Mouse (Mus musculus): ENCODE measurements at regions not wholly inside any gene's neighbourhood (a gene's known extent, or its start where the extent isn't known, plus 50 kb on each side); places are given as distances from the start of the nearest gene placed in this dataset.

- no peak for DNase-seq (ENCODE audit: low read depth)
Observed at GRCm38 (mm10) chr3:143710805-143711469, 494.1 kb downstream of the Lmo4 start.

- DNase-seq (ENCODE audit: low read depth): no peak
Observed at GRCm38 (mm10) chr3:143706679-143707078, 498.3 kb downstream of the Lmo4 start.

- DNase-seq (ENCODE audit: low read depth): no peak
Observed at GRCm38 (mm10) chr3:143694817-143695216, 510.2 kb downstream of the Lmo4 start.

DNA sequence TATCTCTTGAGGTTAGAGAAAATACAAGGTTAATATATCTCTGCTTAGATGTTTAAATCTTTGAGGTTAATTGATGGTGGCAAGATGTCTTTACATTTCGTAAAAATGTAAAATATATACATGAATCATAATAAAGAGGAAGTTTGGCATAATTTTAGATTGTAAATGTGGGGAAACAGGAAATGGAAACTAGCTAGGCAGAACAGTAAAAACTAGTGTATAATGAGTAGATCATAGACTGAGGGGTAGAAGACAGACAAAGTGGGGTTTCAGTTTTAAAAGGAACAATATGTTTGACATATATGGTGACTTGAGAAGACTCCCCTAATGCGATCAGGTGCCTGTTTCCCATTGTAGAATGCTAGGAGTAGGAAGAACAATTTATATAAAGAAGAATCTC lies 519.3 kb downstream of the Lmo4 start:
- no peak for DNase-seq (ENCODE audit: low read depth)

DNA sequence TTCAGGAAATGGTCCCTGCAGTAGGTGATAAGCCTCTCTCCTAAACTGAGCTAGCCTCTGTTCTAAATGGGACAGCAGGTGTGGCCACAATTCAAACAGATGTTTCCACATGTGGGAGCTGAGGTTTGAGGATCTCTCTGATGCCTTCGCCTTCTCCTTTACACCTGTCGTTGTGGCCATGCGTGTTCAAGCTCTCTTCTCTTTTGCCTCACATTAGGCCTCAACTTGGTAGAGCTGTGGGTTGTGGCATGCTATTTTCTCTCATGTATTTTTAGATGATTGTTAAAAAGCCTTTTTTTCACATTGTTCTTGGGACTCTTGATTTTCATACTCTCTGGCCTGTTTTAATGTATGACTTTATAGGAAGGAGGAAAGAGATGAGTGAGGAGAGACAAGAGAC lies 526.8 kb downstream of the Lmo4 start:
- no peak for DNase-seq (ENCODE audit: low read depth)

DNA sequence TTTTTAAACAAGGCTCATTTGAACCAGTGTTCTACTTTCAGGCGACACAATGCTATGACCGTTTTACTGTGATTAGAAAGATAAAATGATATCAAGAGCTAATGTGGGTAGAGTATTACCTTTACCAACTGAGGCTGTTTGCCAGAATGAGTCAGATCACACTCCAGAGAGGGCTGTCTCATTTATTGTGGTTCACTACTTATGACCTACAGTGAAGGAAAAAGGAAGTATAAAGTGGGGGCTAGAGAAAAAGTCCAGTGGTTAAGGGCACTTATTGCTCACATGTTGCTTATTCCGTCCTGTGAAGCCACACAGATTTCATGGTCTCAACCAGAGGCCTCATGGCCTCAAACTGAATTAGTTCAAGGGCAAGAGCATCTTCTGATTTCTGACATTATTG lies 530.2 kb downstream of the Lmo4 start:
- DNase-seq (ENCODE audit: low read depth): no peak

DNA sequence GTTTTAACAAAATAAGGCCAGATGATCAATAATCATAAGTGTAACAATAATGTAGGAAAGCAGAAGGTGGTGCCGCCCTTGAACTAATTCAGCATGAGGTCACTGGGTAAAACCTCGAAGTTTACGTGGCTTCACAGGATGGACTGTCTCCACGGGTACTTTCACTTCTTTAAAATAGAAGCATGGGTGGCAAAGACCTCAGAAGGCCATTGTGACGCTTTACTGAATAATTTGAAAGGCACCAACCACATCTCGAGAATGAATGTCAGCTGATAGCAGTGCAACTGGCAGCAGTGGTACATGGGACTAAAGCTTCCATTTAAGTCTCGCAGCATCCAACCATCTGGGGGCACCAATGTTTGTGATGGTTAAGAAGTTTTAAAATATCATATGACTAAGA lies 530.6 kb downstream of the Lmo4 start:
- no peak for DNase-seq (ENCODE audit: low read depth)

DNA sequence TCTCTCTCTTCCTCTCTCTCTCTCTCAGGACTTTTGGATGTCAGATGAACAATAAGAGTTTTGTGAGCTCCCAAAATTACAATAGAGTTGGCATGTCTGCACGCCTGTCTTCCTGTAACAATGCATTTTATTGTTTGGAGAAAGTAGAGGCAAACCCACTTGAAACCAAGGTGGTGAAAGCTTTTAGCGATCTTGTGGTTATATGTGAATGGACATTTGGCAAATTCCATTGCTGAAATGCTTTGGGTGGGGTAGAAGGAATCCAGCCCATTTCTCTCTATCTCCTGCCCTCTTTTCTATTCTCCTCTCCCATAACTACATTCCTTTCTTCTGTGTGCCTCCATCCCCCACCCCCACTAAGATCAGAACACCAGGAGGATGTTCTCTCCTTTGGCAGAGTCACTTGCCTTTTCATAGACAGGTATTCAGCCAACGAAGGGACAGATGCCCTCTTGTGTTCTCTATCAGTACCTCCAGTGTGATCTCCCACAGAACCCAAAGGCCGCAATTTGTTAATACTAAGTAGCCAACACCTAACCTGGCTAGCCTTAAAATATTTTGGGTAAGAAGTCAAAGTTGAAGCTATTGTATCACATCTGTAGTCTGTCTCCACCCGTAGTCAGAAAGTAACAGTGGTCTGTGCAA lies 542.9 kb downstream of the Lmo4 start:
- no peak for DNase-seq (ENCODE audit: low read depth)

- peak; percentile 4 for DNase-seq (ENCODE audit: low read depth)
Observed at GRCm38 (mm10) chr3:143659421-143659978, 545.5 kb downstream of the Lmo4 start.

- no peak for DNase-seq (ENCODE audit: low read depth)
Observed at GRCm38 (mm10) chr3:143647237-143647636, 557.8 kb downstream of the Lmo4 start.

- no peak for DNase-seq (ENCODE audit: low read depth)
Observed at GRCm38 (mm10) chr3:143646836-143647235, 558.2 kb downstream of the Lmo4 start.

DNA sequence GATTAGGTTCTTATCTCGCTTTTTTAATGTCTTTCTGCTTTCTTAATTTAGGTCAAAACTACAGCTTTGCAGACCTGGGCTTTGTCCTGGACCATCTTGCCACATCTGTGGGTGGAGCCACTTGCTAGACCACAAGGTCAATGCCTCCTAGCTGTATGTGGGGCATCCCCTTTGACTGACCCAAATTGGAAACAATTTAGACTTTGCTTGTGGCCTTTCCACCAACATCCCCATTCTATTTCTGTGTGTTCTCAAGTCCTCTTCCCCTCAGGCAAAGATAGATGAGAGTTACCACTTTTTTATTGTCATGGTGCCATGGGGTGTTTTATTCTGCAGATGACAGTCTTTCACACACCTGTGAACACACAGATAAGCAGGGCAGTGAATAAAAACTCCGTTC lies 572.0 kb downstream of the Lmo4 start:
- DNase-seq (ENCODE audit: low read depth): no peak

DNA sequence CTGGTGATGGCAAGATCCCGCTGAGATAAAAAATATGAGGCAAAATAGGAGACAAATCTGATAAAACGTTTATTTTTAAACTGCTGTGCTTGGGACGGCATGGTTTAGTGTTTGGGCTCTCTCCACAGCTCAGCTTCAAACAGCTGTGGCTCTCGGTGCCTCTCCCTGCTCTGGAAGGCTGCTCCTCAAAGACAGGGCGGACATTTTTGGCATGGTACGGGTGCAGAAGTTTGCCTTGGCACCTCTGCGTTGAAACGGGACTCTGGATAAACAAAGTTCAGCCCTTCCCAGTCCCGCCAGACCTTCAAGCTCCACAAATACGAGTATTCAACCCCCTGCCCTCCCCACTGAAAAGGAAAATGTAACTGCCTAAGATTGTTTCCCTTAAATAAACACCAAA lies 573.8 kb downstream of the Lmo4 start:
- no peak for DNase-seq (ENCODE audit: low read depth)

DNA sequence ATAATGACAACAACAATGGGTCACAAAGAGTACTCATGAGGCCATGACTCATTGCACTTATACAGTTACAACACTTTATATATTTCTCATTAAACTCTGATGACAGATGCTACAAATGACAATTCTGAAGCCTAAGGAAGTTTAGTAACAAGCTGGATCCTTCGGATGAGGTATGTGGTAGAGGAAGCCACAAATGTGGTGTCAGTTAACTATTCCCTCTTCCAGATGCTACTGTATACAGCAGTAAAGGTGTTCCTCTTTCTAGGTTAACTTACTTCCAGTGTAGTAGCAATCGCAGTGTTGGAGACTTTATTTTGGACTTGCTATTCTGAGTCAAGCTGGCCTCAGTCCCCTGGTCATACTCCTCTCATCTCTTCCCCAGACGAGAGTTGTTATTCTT lies 580.1 kb downstream of the Lmo4 start:
- no peak for DNase-seq (ENCODE audit: low read depth)

- no peak for DNase-seq (ENCODE audit: low read depth)
Observed at GRCm38 (mm10) chr3:143622275-143622674, 582.7 kb downstream of the Lmo4 start.

GRCm38 (mm10) chr3:143619125-143619524 lies 585.9 kb downstream of the Lmo4 start:
- no peak for DNase-seq (ENCODE audit: low read depth)

GRCm38 (mm10) chr3:143614895-143615294 lies 590.1 kb downstream of the Lmo4 start:
- DNase-seq (ENCODE audit: low read depth): no peak

- DNase-seq (ENCODE audit: low read depth): no peak
Observed at GRCm38 (mm10) chr3:143614004-143614403, 591.0 kb downstream of the Lmo4 start.

DNA sequence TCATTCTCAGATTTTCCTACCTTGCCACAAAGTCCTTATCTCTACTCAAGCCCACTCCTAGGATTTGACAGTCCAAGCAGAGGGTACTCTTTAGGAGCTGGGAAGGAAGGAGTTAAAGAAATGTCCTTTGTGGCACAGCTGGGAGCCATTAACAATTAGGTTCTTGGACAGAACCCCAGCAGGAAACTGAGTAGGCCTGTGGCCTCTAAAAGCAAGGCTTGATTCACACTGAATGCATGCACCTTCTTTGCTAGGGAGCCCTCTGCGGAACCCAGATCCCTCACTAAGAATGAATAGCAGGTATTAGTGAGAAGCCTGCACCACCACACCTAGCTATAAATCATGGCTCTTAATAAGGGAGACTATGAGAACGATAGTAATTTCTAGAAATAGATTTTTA lies 595.3 kb downstream of the Lmo4 start:
- DNase-seq (ENCODE audit: low read depth): peak; percentile 3

GRCm38 (mm10) chr3:143599120-143599519 lies 605.9 kb downstream of the Lmo4 start:
- peak; percentile 30 for DNase-seq (ENCODE audit: low read depth)

- peak; percentile 34 for DNase-seq (ENCODE audit: low read depth)
Observed at GRCm38 (mm10) chr3:143596949-143597593, 607.9 kb downstream of the Lmo4 start.

DNA sequence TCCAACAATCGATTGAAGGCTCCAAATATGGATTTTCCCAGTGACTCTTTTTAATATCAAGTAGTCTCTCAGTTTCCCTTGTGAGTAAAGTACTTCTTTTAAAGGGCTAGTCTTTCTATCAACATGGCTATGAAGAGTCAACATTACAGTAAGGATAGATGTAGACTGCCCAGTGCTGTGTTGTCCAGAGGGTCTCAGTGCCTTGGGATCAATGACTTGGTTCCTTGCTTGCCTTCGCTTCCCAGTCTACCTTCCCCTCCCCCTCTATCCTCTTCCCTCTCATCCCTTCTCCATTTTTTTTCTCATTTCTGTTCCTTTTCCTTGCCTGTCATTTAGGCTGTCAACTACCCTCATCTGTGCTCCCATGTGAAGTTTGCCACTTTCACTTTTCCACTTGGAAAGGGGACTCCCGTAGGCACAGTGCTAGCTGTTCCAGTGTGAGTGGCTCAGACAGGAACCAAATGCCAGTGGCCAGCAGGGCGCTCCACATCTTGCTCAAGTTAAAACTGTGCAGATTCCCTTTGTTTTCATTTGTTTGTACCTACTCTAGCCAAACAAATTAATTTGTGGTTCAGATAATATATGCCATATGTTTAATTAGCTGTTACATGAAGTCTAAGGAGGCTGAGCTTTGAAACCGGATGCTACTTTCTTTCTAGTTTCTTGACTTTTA lies 608.9 kb downstream of the Lmo4 start:
- DNase-seq (ENCODE audit: low read depth): no peak

- DNase-seq (ENCODE audit: low read depth): no peak
Observed at GRCm38 (mm10) chr3:143595081-143595480, 609.9 kb downstream of the Lmo4 start.
